Mouse (Mus musculus): ENCODE data around the gene Trp53bp1. TPM values are rescaled to one million over a fixed set of nuclear protein-coding genes. Genes with fewer than 3 reads are reported as not detected.

Gene Trp53bp1
- polyA plus RNA-seq, 1 experiment from 2014 or later: 24.4 TPM

DNA sequence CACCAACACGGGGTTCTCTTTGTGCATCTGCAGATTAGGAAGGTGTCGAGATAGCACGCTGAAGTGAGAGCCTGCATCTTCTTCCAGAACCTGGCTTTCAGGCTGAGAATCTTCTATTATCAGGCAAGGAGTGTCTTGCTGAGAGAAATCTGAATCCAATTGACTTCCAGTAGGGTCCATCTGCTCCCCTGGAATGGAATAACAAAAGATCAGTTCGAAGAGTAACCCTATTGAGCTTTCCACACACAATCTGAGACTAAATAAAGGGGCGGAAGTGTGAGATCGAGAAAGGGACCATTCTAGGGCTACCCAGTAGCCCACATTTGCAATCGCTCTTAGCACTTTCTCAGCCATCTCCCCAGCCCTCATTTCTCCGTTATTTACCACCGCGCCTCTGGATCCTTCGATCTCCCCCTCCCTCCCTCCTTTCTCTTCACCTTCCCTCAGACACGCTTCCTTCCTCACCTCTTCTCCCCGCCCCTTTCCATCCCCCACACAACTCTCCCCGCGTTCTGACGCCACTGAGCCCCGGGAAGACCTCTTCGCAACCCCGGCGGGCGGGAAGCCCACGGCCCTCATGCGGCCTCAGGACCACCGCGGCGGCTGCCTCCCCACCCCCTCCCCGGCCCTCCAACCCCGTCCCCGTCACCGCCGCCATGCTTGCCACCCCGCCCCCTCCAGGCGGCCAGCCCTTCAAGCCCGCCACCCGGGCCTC is 529 bp downstream of the Trp53bp1 start:
- H3K9me3 ChIP-seq (replicated peaks; ENCODE audit: low read length): no peaks in the 10 kb centered on the region
- H3K4me2 ChIP-seq (ENCODE audit: low read length): peak overlapping the region; percentile 74
- H3K4me1 ChIP-seq (replicated peaks; ENCODE audit: insufficient read depth, low read length): peaks cover 3% of the 10 kb centered on the region; the same call in 1 of the 2 replicates
- ATAC-seq (replicated peaks; ENCODE audit: low FRiP score, low read depth): peak; percentile 78
- DNase-seq (ENCODE audit: low spot score): peak; percentile 49
- H3K27ac ChIP-seq: peak overlapping the region; percentile 38; the same call in 1 of the 2 replicates
- TF ChIP-seq CTCF (IDR thresholded peaks at IDR 0.05; ENCODE audit: low read depth): no peak
- peaks cover 15% of the 10 kb centered on the region; the same call in 1 of the 2 replicates for H3K36me3 ChIP-seq (ENCODE audit: insufficient read depth, low read length)
- peak overlapping the region; percentile 82 for H3K9ac ChIP-seq (ENCODE audit: low read depth, low read length)
- under 1% methylated on average over 35 of the region's 35 CpGs for WGBS
- H3K4me3 ChIP-seq (replicated peaks; ENCODE audit: low read depth, low read length): peak overlapping the region; percentile 97
- H3K27me3 ChIP-seq (ENCODE audit: insufficient read depth, low read length): no peaks in the 10 kb centered on the region

DNA sequence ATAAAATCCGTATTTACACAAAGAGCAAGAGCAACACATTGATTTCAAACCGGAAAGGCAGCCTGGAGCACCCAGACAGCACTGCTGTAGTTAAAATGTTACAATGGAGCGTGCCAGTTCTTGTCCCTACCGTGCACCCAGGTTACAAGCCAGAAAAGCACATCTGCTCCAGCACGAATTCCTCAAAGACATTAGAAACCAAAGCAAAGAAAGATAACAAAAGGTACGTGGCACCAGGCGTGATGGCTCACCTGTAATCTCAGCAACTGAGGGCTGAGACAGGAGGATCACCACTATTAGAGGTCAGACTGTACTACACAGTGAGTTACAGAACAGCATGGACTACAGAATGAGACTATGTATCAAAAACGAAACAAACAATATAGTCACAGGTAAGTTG is 2.8 kb downstream of the Trp53bp1 start:
- TF ChIP-seq CTCF (IDR thresholded peaks at IDR 0.05; ENCODE audit: low read depth): no peak
- DNase-seq (ENCODE audit: low spot score) (no peak), ATAC-seq (replicated peaks; ENCODE audit: low FRiP score, low read depth) (no peak)
- Histone ChIP-seq H3K4me2 (ENCODE audit: low read length) (no peak overlapping the region), H3K4me1 (replicated peaks; ENCODE audit: insufficient read depth, low read length) (peaks cover 3% of the 10 kb centered on the region; the same call in 1 of the 2 replicates), H3K4me3 (replicated peaks; ENCODE audit: low read depth, low read length) (no peak overlapping the region), H3K27ac (no peak overlapping the region), H3K9me3 (replicated peaks; ENCODE audit: low read length) (no peaks in the 10 kb centered on the region), H3K36me3 (ENCODE audit: insufficient read depth, low read length) (peaks cover 15% of the 10 kb centered on the region; the same call in 1 of the 2 replicates), H3K27me3 (ENCODE audit: insufficient read depth, low read length) (no peaks in the 10 kb centered on the region), H3K9ac (ENCODE audit: low read depth, low read length) (no peak overlapping the region)
- WGBS: 59% methylated on average over 8 of the region's 8 CpGs

DNA sequence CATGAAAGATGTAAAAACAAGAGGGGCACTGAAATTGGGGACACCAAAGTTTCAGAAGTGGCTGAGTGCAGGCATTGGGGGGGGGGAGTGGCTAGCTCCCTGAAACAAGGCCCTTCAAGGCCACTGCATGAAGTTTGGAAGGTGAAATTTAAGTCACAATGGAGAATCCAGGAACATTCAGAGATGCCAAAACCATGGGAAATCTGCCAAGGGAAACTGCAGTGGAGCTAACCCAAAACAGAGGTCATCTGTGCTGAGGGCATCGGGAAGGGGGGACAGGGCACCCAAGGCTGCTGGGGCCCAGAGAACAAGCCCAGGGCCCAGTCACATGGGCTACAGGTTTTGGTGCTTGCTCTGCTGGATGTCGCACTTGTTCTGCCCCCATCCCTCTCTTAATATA is 21.4 kb downstream of the Trp53bp1 start:
- no peak overlapping the region for H3K27ac ChIP-seq
- peaks cover 75% of the 10 kb centered on the region for H3K36me3 ChIP-seq (ENCODE audit: insufficient read depth, low read length)
- no peak overlapping the region for H3K9ac ChIP-seq (ENCODE audit: low read depth, low read length)
- H3K27me3 ChIP-seq (ENCODE audit: insufficient read depth, low read length): no peaks in the 10 kb centered on the region
- no peaks in the 10 kb centered on the region for H3K4me1 ChIP-seq (replicated peaks; ENCODE audit: insufficient read depth, low read length)
- WGBS: 84% methylated on average over 2 of the region's 2 CpGs
- H3K9me3 ChIP-seq (replicated peaks; ENCODE audit: low read length): no peaks in the 10 kb centered on the region
- TF ChIP-seq CTCF (IDR thresholded peaks at IDR 0.05; ENCODE audit: low read depth): no peak
- DNase-seq (ENCODE audit: low spot score) (no peak), ATAC-seq (replicated peaks; ENCODE audit: low FRiP score, low read depth) (no peak)
- no peak overlapping the region for H3K4me2 ChIP-seq (ENCODE audit: low read length)
- H3K4me3 ChIP-seq (replicated peaks; ENCODE audit: low read depth, low read length): no peak overlapping the region

DNA sequence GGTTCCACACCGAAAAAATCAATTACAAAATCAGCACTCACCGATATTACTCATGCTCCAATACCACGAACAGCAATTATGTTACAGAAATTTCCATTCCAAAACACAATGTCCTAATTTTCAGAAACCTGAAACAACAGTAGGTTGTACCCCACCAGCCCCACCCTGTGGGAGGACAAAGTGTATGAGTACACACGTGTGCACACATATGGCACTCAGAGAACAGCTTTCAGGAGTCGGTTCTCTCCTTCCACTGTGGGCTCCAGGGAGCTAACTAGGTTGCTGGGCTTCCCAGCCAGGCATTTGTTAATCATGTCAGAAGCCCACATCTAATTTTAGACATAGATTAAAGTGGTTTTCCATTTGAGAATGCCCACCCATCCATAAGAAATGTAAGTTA is 27.1 kb downstream of the Trp53bp1 start:
- WGBS: 92% methylated on average over 5 of the region's 5 CpGs
- no peak for DNase-seq (ENCODE audit: low spot score)
- no peak overlapping the region for H3K4me3 ChIP-seq (replicated peaks; ENCODE audit: low read depth, low read length)

DNA sequence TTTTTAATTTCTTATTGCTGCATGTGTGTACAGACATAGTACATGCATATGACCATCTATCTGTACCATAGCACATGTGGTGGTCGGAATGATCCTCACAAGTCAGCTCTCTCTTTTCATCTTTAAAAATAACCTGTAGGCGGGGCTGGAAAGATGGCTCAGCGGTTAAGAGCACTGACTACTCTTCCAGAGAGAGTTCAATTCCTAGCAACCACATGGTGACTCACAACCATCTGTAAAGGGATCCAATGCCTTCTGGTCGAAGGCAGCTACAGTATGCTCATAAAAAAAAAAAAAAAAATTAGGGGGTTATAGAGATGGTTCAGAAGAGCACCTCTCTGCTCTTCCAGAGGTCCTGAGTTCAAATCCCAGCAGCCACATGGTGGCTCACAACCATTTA is 31.8 kb downstream of the Trp53bp1 start:
- WGBS: 86% methylated on average over 4 of the region's 4 CpGs
- no peak overlapping the region for H3K9ac ChIP-seq (ENCODE audit: low read depth, low read length)
- no peaks in the 10 kb centered on the region for H3K4me1 ChIP-seq (replicated peaks; ENCODE audit: insufficient read depth, low read length)
- no peaks in the 10 kb centered on the region for H3K27me3 ChIP-seq (ENCODE audit: insufficient read depth, low read length)
- no peak for TF ChIP-seq CTCF (IDR thresholded peaks at IDR 0.05; ENCODE audit: low read depth)
- no peak for DNase-seq (ENCODE audit: low spot score)
- H3K9me3 ChIP-seq (replicated peaks; ENCODE audit: low read length): no peaks in the 10 kb centered on the region
- H3K36me3 ChIP-seq (ENCODE audit: insufficient read depth, low read length): peaks cover 47% of the 10 kb centered on the region
- no peak overlapping the region for H3K4me3 ChIP-seq (replicated peaks; ENCODE audit: low read depth, low read length)
- no peak overlapping the region for H3K27ac ChIP-seq
- no peak overlapping the region for H3K4me2 ChIP-seq (ENCODE audit: low read length)
- no peak for ATAC-seq (replicated peaks; ENCODE audit: low FRiP score, low read depth)

More for the DNA sequence above, 27.1 kb downstream of the Trp53bp1 start:
- Histone ChIP-seq H3K36me3 (ENCODE audit: insufficient read depth, low read length) (peaks cover 51% of the 10 kb centered on the region), H3K9ac (ENCODE audit: low read depth, low read length) (no peak overlapping the region), H3K4me2 (ENCODE audit: low read length) (no peak overlapping the region), H3K27ac (no peak overlapping the region), H3K27me3 (ENCODE audit: insufficient read depth, low read length) (no peaks in the 10 kb centered on the region), H3K4me1 (replicated peaks; ENCODE audit: insufficient read depth, low read length) (no peaks in the 10 kb centered on the region), H3K9me3 (replicated peaks; ENCODE audit: low read length) (no peaks in the 10 kb centered on the region)
- TF ChIP-seq CTCF (IDR thresholded peaks at IDR 0.05; ENCODE audit: low read depth): no peak
- no peak for ATAC-seq (replicated peaks; ENCODE audit: low FRiP score, low read depth)

DNA sequence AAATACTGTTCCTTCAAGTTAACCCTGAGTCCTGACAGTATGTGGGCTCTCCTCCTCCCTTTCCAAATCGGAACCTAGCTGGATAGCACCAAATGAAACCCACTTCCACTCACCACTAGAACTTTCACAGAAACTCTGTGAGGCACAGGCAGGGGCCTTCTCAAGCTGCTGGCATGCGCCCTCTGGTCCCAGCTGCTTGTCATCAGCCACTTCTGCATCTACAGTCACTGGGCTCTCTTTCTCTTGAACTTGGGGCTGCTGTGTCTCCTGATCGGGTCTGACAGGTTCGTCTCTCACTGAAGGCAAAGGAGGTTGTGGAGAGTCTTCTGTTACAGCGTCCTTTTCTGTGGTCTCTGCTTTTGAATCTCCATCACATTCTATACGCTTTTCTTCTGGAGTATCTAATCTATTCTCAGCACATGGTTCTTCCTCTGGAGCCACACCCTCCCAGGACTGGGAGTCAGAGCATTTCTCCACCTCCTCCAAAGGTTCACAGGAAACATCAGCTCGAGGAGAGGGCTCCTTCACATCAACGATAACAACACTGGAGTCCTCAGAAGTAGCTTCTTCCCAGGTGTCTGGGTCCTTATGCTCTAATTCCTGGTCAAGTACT is 35.6 kb downstream of the Trp53bp1 start:
- no peak for TF ChIP-seq CTCF (IDR thresholded peaks at IDR 0.05; ENCODE audit: low read depth)
- Histone ChIP-seq H3K27me3 (ENCODE audit: insufficient read depth, low read length) (no peaks in the 10 kb centered on the region), H3K9ac (ENCODE audit: low read depth, low read length) (no peak overlapping the region), H3K4me3 (replicated peaks; ENCODE audit: low read depth, low read length) (no peak overlapping the region), H3K36me3 (ENCODE audit: insufficient read depth, low read length) (peaks cover 57% of the 10 kb centered on the region), H3K4me2 (ENCODE audit: low read length) (no peak overlapping the region), H3K4me1 (replicated peaks; ENCODE audit: insufficient read depth, low read length) (no peaks in the 10 kb centered on the region), H3K9me3 (replicated peaks; ENCODE audit: low read length) (no peaks in the 10 kb centered on the region), H3K27ac (no peak overlapping the region)
- WGBS: 89% methylated on average over 8 of the region's 8 CpGs
- no peak for ATAC-seq (replicated peaks; ENCODE audit: low FRiP score, low read depth)
- DNase-seq (ENCODE audit: low spot score): no peak

All from kidney, postnatal 0 days (tissue).